ENCODE assay signal across 27 mouse cellular contexts in genomic region chr14:111569331-111569839, GRCm38 (mm10).
"Had no signal": no experiment of that assay in that cellular context is flagged by ENCODE, and none has a peak within 500 bp of the region (broad histone marks: within the 10 kb centered on the region; RNA-seq: fewer than 3 reads in every experiment).

No protein-coding gene starts in this region.

- H3K4me3 ChIP-seq: embryonic facial prominence, embryonic 10.5 days; embryonic facial prominence, embryonic 12.5 days; embryonic facial prominence, embryonic 13.5 days; embryonic facial prominence, embryonic 15.5 days; erythroblast, embryonic 14.5 days; forebrain, embryonic 10.5 days; forebrain, embryonic 12.5 days; forebrain, embryonic 13.5 days; forebrain, embryonic 15.5 days; gastrocnemius, adult 2 months; heart, adult 2 months had no signal

- H3K9ac ChIP-seq: embryonic facial prominence, embryonic 12.5 days; embryonic facial prominence, embryonic 13.5 days; embryonic facial prominence, embryonic 15.5 days; forebrain, embryonic 12.5 days; forebrain, embryonic 13.5 days; forebrain, embryonic 15.5 days; forebrain, postnatal 0 days had no signal

- H3K27me3 ChIP-seq: embryonic facial prominence, embryonic 12.5 days; embryonic facial prominence, embryonic 13.5 days; embryonic facial prominence, embryonic 15.5 days; forebrain, embryonic 12.5 days; forebrain, embryonic 13.5 days; forebrain, embryonic 15.5 days had no signal

- ATAC-seq: forebrain, embryonic 13.5 days; forebrain, embryonic 14.5 days; forebrain, embryonic 15.5 days; forebrain, embryonic 16.5 days; forebrain, postnatal 0 days had no signal

- H3K27ac ChIP-seq: embryonic facial prominence, embryonic 10.5 days; embryonic facial prominence, embryonic 12.5 days; embryonic facial prominence, embryonic 13.5 days; embryonic facial prominence, embryonic 15.5 days; forebrain, embryonic 10.5 days; forebrain, embryonic 12.5 days; forebrain, embryonic 13.5 days; forebrain, embryonic 15.5 days; gastrocnemius, adult 2 months; heart, adult 2 months had no signal

- H3K4me1 ChIP-seq: embryonic facial prominence, embryonic 10.5 days; embryonic facial prominence, embryonic 12.5 days; embryonic facial prominence, embryonic 13.5 days; embryonic facial prominence, embryonic 15.5 days; forebrain, embryonic 10.5 days; forebrain, embryonic 12.5 days; forebrain, embryonic 13.5 days; forebrain, embryonic 15.5 days had no signal

- H3K36me3 ChIP-seq: embryonic facial prominence, embryonic 10.5 days; embryonic facial prominence, embryonic 12.5 days; embryonic facial prominence, embryonic 13.5 days; embryonic facial prominence, embryonic 15.5 days; forebrain, embryonic 10.5 days; forebrain, embryonic 12.5 days; forebrain, embryonic 15.5 days had no signal

- H3K9me3 ChIP-seq: embryonic facial prominence, embryonic 10.5 days; embryonic facial prominence, embryonic 12.5 days; embryonic facial prominence, embryonic 13.5 days; embryonic facial prominence, embryonic 15.5 days; forebrain, embryonic 10.5 days; forebrain, embryonic 12.5 days; forebrain, embryonic 13.5 days; forebrain, embryonic 15.5 days had no signal

- H3K4me2 ChIP-seq: embryonic facial prominence, embryonic 12.5 days; embryonic facial prominence, embryonic 13.5 days; embryonic facial prominence, embryonic 15.5 days; forebrain, embryonic 12.5 days; forebrain, embryonic 13.5 days; forebrain, embryonic 15.5 days had no signal

- DNase-seq: cerebellum, adult 9-10 months; cerebellum, adult 9-11 months; cerebellum, postnatal 10 days; cerebellum, postnatal 14 days; cerebellum, postnatal 25 days; cerebellum, postnatal 36 days; embryo, embryonic 11 days; forebrain, postnatal 0 days; gastrocnemius, adult 2 months; gastrocnemius, postnatal 10 days; gastrocnemius, postnatal 14 days; gastrocnemius, postnatal 25 days; gastrocnemius, postnatal 36 days; heart, adult 11 months; heart, adult 18-20 months; heart, adult 2 months had no signal
